Mouse (Mus musculus) heart, adult 2 months (tissue): ENCODE measurements around the gene Eme1. TPM values are rescaled to one million over a fixed set of nuclear protein-coding genes. Genes with fewer than 3 reads are reported as not detected.

ENCODE experiments used
- DNase-seq, 2 experiments: peaks; one replicate each; pipeline ENCODE4 v3.0.0; 2021
- H3K27ac ChIP-seq: fragments of 200-600 bp; 2 replicates; pipeline ENCODE4 v1.8.1; 2022
- H3K27me3 ChIP-seq: fragments of 200-500 bp; 2 replicates; pipeline ENCODE4 v1.6.1; 2012; ENCODE audit warnings: mild to moderate bottlenecking, low read length, inconsistent platforms, mixed read lengths; ENCODE audit not compliant: control insufficient read depth, insufficient read depth
- H3K36me3 ChIP-seq: fragments of 200-500 bp; 2 replicates; pipeline ENCODE4 v1.6.1; 2012; ENCODE audit warnings: low read length, inconsistent platforms; ENCODE audit not compliant: control insufficient read depth, insufficient read depth
- H3K4me1 ChIP-seq: fragments of 200-500 bp; 2 replicates; pipeline ENCODE4 v1.6.1; 2011; ENCODE audit warnings: low read length; ENCODE audit not compliant: control insufficient read depth, insufficient read depth
- H3K4me3 ChIP-seq: fragments of 200-600 bp; 2 replicates; pipeline ENCODE4 v1.8.1; 2022
- H3K79me2 ChIP-seq: fragments of 200-500 bp; replicated peaks from 2 replicates; pipeline ENCODE4 v1.6.1; 2012; ENCODE audit warnings: mild to moderate bottlenecking, inconsistent platforms, low read length, moderate library complexity, mixed read lengths; ENCODE audit not compliant: control insufficient read depth, insufficient read depth
- H3K9ac ChIP-seq: fragments of 200-500 bp; 2 replicates; pipeline ENCODE4 v1.6.1; 2012; ENCODE audit warnings: low read depth, mild to moderate bottlenecking, control low read depth, inconsistent platforms, low read length, mixed read lengths
- CTCF ChIP-seq: fragments of 200-600 bp; IDR thresholded peaks from 2 replicates; pipeline ENCODE4 v1.8.1; 2022; ENCODE audit warnings: antibody characterized with exemption, mild to moderate bottlenecking, moderate library complexity
- EP300 ChIP-seq: fragments of 200-500 bp; IDR thresholded peaks from 2 replicates; pipeline ENCODE4 v1.6.1; 2011; ENCODE audit warnings: low read depth, low read length, control low read depth; ENCODE audit not compliant: insufficient read depth
- POLR2A ChIP-seq: fragments of 200-500 bp; IDR thresholded peaks from 2 replicates; pipeline ENCODE4 v1.6.1; 2011; ENCODE audit warnings: mild to moderate bottlenecking, low read depth, low read length, control low read depth; ENCODE audit not compliant: insufficient read depth
- WGBS: fragments of 180-500 bp; shearing (Covaris S2); methylation state at CpG from one replicate; pipeline ENCODE4 v1.1.7; 2018; 5-methylcytosine and 5-hydroxymethylcytosine counted together
- intact Hi-C: fragments of 180-260 bp; cut with DNase I; formaldehyde crosslinking; loops from one replicate; pipeline ENCODE4 v1.15.1; 2025
- polyA plus RNA-seq: library from polyadenylated mRNA; depleted of rRNA; stranded (reverse); fragments of >200 nt; gene quantifications from 2 replicates; pipeline ENCODE4 v1.2.3, GENCODE M21; 2012
- total RNA-seq, 2 experiments: library from RNA; stranded (reverse); gene quantifications; 2 replicates each; pipeline ENCODE4 v1.2.3; 2021

The Eme1 gene
- total and polyA plus RNA-seq, 3 experiments, result 0.14 TPM; not detected in 2

GRCm38 (mm10) chr11:94621458-94621852 is 32.3 kb downstream of the Eme1 start:
- no peaks in the 10 kb centered on the region for H3K36me3 ChIP-seq
- DNase-seq, result no peak

GRCm38 (mm10) chr11:94620766-94621457 is 32.9 kb downstream of the Eme1 start:
- WGBS, result 44% methylated on average over 6 of the region's 6 CpGs
- intact Hi-C loops, result no loop called here
- Histone ChIP-seq H3K4me3 (no peak overlapping the region), H3K36me3 (no peaks in the 10 kb centered on the region), H3K27ac (no peak overlapping the region), H3K27me3 (no peaks in the 10 kb centered on the region), H3K79me2 (no peaks in the 10 kb centered on the region), H3K4me1 (no peaks in the 10 kb centered on the region), H3K9ac (no peak overlapping the region)
- DNase-seq, result no peak
- no peak for TF ChIP-seq CTCF
- TF ChIP-seq EP300, result no peak
- no peak for TF ChIP-seq POLR2A

More at GRCm38 (mm10) chr11:94621458-94621852, 32.3 kb downstream of the Eme1 start:
- Histone ChIP-seq H3K79me2 (no peaks in the 10 kb centered on the region), H3K27me3 (no peaks in the 10 kb centered on the region), H3K27ac (no peak overlapping the region), H3K4me1 (no peaks in the 10 kb centered on the region), H3K4me3 (no peak overlapping the region), H3K9ac (no peak overlapping the region)
- TF ChIP-seq EP300, result no peak
- peak; percentile 56 for TF ChIP-seq CTCF
- intact Hi-C loops, result no loop called here

DNA sequence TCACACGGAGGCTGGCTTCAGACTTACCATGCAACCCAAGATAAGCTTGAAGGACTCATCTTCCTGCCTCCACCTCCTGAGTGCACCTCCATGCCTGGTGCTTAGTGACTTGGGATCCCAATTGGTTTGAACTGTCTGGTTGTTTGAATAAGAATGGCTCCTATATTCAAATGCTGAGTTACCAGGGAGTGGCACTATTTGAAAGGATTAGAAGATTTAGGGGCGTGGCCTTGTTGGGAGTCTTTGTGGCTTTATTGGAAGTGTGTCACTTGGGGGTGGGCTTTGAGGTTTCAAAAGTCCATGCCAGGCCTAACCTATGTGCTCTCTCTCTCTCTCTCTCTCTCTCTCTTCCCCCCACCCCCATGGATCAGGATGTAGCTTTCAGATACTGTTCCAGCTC is 36.1 kb downstream of the Eme1 start:
- Histone ChIP-seq H3K4me1 (no peaks in the 10 kb centered on the region), H3K79me2 (no peaks in the 10 kb centered on the region), H3K36me3 (no peaks in the 10 kb centered on the region), H3K9ac (no peak overlapping the region), H3K27me3 (no peaks in the 10 kb centered on the region), H3K27ac (no peak overlapping the region), H3K4me3 (no peak overlapping the region)
- 86% methylated on average over 2 of the region's 2 CpGs for WGBS
- DNase-seq, result no peak
- TF ChIP-seq POLR2A (no peak), EP300 (no peak), CTCF (no peak)
- intact Hi-C loops, result loop anchor here (5.0 kb wide), 1 partner anchor 65 kb away; no protein-coding TSS in a partner anchor

GRCm38 (mm10) chr11:94615494-94615893 is 38.3 kb downstream of the Eme1 start:
- H3K27ac ChIP-seq, result no peak overlapping the region
- DNase-seq, result no peak
- no peaks in the 10 kb centered on the region for H3K36me3 ChIP-seq
- TF ChIP-seq CTCF (no peak), POLR2A (no peak), EP300 (no peak)
- no peaks in the 10 kb centered on the region for H3K79me2 ChIP-seq
- WGBS, result 10% methylated on average over 4 of the region's 4 CpGs
- intact Hi-C loops, result loop anchor here (5.0 kb wide), 1 partner anchor 63 kb away; no protein-coding TSS in a partner anchor
- no peak overlapping the region for H3K9ac ChIP-seq
- no peaks in the 10 kb centered on the region for H3K4me1 ChIP-seq
- no peak overlapping the region for H3K4me3 ChIP-seq
- no peaks in the 10 kb centered on the region for H3K27me3 ChIP-seq

- TF ChIP-seq CTCF, result no peak
- no peak for TF ChIP-seq EP300
- TF ChIP-seq POLR2A, result no peak
- intact Hi-C loops, result loop anchor here (5.0 kb wide), 1 partner anchor 62 kb away; no protein-coding TSS in a partner anchor
- no peaks in the 10 kb centered on the region for H3K4me1 ChIP-seq
- no peak overlapping the region for H3K9ac ChIP-seq
- no peaks in the 10 kb centered on the region for H3K36me3 ChIP-seq
- H3K79me2 ChIP-seq, result no peaks in the 10 kb centered on the region
- H3K4me3 ChIP-seq, result no peak overlapping the region
- 77% methylated on average over 4 of the region's 4 CpGs for WGBS
- no peaks in the 10 kb centered on the region for H3K27me3 ChIP-seq
- DNase-seq, result no peak
- no peak overlapping the region for H3K27ac ChIP-seq
Observed at GRCm38 (mm10) chr11:94614603-94615002, 39.2 kb downstream of the Eme1 start.

DNA sequence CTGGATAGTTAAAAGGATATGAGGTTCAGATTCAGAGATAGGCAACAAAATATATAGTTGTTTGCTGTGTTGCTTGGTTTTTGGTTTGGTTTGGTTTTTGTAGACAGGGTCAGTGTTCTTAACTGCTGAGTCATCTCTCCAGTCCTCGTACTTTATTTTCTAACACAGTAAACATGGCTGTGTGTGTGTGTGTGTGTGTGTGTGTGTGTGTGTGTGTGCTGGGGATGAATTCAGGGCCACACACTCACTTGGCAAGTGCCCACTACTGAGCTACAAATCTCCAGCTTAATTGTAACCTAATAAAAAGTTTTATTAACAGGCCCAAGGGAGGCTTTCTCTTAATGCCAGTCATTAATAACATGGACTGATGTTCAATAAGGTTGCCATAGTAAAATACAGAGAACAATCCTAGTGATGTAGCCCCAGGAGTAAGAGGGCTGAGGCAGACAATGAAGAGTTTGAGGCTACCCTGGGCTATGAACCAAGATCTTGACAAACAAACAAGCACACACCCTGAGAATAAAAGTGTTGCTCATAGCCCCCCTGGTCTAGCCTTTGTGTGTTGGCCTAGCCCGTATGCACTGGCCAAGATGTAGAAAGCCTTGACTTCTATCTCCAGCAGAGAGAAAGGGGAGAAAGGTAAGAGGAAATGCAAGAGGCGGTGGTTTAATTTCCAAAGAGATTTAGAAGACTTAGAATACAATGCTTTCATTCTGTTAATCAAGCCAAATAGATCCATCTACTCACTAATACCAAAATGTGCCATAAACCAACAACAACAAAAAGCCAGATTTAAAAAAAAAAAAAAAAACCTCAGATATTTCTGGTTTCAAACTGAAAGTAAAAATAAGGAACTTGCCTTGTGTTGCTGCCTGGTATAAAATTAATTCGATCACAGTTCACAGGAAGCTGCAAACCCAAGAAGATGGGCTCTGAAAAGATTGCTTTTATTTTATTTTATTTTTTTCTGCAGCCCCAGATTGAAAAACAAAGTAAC is 42.7 kb downstream of the Eme1 start:
- no peaks in the 10 kb centered on the region for H3K36me3 ChIP-seq
- 82% methylated on average over 4 of the region's 4 CpGs for WGBS
- H3K4me1 ChIP-seq, result no peaks in the 10 kb centered on the region
- no peak overlapping the region for H3K9ac ChIP-seq
- no peak for DNase-seq
- intact Hi-C loops, result no loop called here
- H3K79me2 ChIP-seq, result no peaks in the 10 kb centered on the region
- H3K27me3 ChIP-seq, result no peaks in the 10 kb centered on the region
- TF ChIP-seq EP300 (no peak), CTCF (no peak), POLR2A (no peak)
- H3K4me3 ChIP-seq, result no peak overlapping the region
- H3K27ac ChIP-seq, result no peak overlapping the region; the same call in 1 of the 2 replicates
